Mouse (Mus musculus) adrenal gland, adult 18-20 months (tissue): ENCODE results near the gene Olfr403. TPM values are rescaled to one million over a fixed set of nuclear protein-coding genes. Genes with fewer than 3 reads are reported as not detected.
"Not testable (repeated sequence)": the region's sequence is repeated elsewhere in the genome, so short reads cannot be mapped to it uniquely, and the experiment has no call there.

Experiments used
- DNase-seq, 2 experiments: peaks; one replicate each; pipeline ENCODE4 v3.0.0; 2021 to 2022; ENCODE audit warnings: low spot score in 2 of 2
- long read RNA-seq, 2 experiments: library from polyadenylated mRNA; stranded (forward); transcript quantifications; one replicate each; pipeline ENCODE4 v2.0.0; 2021
- total RNA-seq, 2 experiments: library from RNA; stranded (reverse); gene quantifications; 1 replicate in 1 of 2; 2 replicates in 1 of 2; pipeline ENCODE4 v1.2.3; 2021

Gene Olfr403
- total RNA-seq = not detected
- long read RNA-seq, experiment 1 = 0 reads
- long read RNA-seq, experiment 2 = 0 reads

GRCm38 (mm10) chr11:74185949-74186348 lies at the start of gene Olfr403:
Olfr403 (plus strand) TSS chr11:74186249.
- DNase-seq = no peak

- DNase-seq = not testable (repeated sequence)
Measured at GRCm38 (mm10) chr11:74140001-74140400, 46.0 kb upstream of the Olfr403 start.

GRCm38 (mm10) chr11:74145866-74146265 lies 40.2 kb upstream of the Olfr403 start:
- DNase-seq = no peak

GRCm38 (mm10) chr11:74153229-74153628 lies 32.8 kb upstream of the Olfr403 start, which contains the start of gene Olfr402:
Olfr402 (plus strand) TSS chr11:74153529.
- no peak for DNase-seq

GRCm38 (mm10) chr11:74168771-74169170 lies 17.3 kb upstream of the Olfr403 start:
- DNase-seq = no peak

GRCm38 (mm10) chr11:74183168-74183567 lies 2.9 kb upstream of the Olfr403 start:
- no peak for DNase-seq

- DNase-seq = no peak
Measured at GRCm38 (mm10) chr11:74183745-74184144, 2.3 kb upstream of the Olfr403 start.

- no peak for DNase-seq
Measured at GRCm38 (mm10) chr11:74211279-74211678, 25.2 kb downstream of the Olfr403 start, which contains the start of gene Olfr43. Olfr43 (minus strand) TSS chr11:74211379.

GRCm38 (mm10) chr11:74241201-74241600 lies 55.2 kb downstream of the Olfr403 start:
- DNase-seq = no peak

Other genes starting within 250 kb of the Olfr403 start
- not detected for gene Olfr23, start 249.6 kb upstream of the Olfr403 start, total RNA-seq
- gene Olfr397, start 225.4 kb upstream of the Olfr403 start, total RNA-seq = not detected
- gene Olfr398, start 195.8 kb upstream of the Olfr403 start, total RNA-seq = not detected
- gene Olfr139, start 129.7 kb upstream of the Olfr403 start, total RNA-seq = not detected
- gene Olfr399, start 129.6 kb upstream of the Olfr403 start, total RNA-seq = not detected
- not detected for gene Zfp616, start 116.3 kb upstream of the Olfr403 start, total RNA-seq
- gene Olfr401, start 72.5 kb upstream of the Olfr403 start, total RNA-seq = not detected
- not detected for gene Olfr402, start 32.7 kb upstream of the Olfr403 start, total RNA-seq
- gene Olfr43, start 25.1 kb downstream of the Olfr403 start, total RNA-seq = not detected
- not detected for gene Olfr406, start 73.6 kb downstream of the Olfr403 start, total RNA-seq
- gene Olfr59, start 97.5 kb downstream of the Olfr403 start, total RNA-seq = not detected
- gene Olfr410, start 151.8 kb downstream of the Olfr403 start, total RNA-seq = not detected
- gene Olfr411, start 166.4 kb downstream of the Olfr403 start, total RNA-seq = not detected
- not detected for gene Olfr412, start 175.8 kb downstream of the Olfr403 start, total RNA-seq